Mouse (Mus musculus) testis, adult 2 months (tissue): ENCODE results near the gene Nav1. TPM values are rescaled to one million over a fixed set of nuclear protein-coding genes. Genes with fewer than 3 reads are reported as not detected.

Source experiments
- H3K27ac ChIP-seq: fragments of 200-500 bp; 2 replicates; pipeline ENCODE4 v1.5.1; 2012; ENCODE audit warnings: low read depth, low read length; ENCODE audit not compliant: control insufficient read depth, insufficient read depth
- H3K27me3 ChIP-seq: fragments of 200-500 bp; 2 replicates; pipeline ENCODE4 v1.6.1; 2012; ENCODE audit warnings: mild to moderate bottlenecking, low read length, moderate library complexity; ENCODE audit not compliant: control insufficient read depth, insufficient read depth
- H3K36me3 ChIP-seq: fragments of 200-500 bp; 2 replicates; pipeline ENCODE4 v1.6.1; 2012; ENCODE audit warnings: mild to moderate bottlenecking, low read length; ENCODE audit not compliant: control insufficient read depth, insufficient read depth
- H3K4me1 ChIP-seq: fragments of 200-500 bp; 2 replicates; pipeline ENCODE4 v1.6.1; 2012; ENCODE audit warnings: low read length; ENCODE audit not compliant: control insufficient read depth, insufficient read depth
- H3K4me3 ChIP-seq: fragments of 200-500 bp; 2 replicates; pipeline ENCODE4 v1.5.1; 2012; ENCODE audit warnings: low read depth, mild to moderate bottlenecking, low read length, moderate library complexity, mixed read lengths; ENCODE audit not compliant: control insufficient read depth
- CTCF ChIP-seq: fragments of 200-500 bp; IDR thresholded peaks from 2 replicates; pipeline ENCODE4 v1.5.1; 2012; ENCODE audit warnings: low read depth, mild to moderate bottlenecking, inconsistent platforms, low read length, moderate library complexity; ENCODE audit not compliant: control insufficient read depth, insufficient read depth, insufficient replicate concordance
- POLR2A ChIP-seq: fragments of 200-500 bp; IDR thresholded peaks from 2 replicates; pipeline ENCODE4 v1.6.1; 2012; ENCODE audit warnings: low read depth, mild to moderate bottlenecking, inconsistent platforms, low read length, moderate library complexity; ENCODE audit not compliant: control insufficient read depth
- polyA plus RNA-seq: library from polyadenylated mRNA; depleted of rRNA; stranded (reverse); fragments of >200 nt; gene quantifications from 2 replicates; pipeline ENCODE4 v1.2.3, GENCODE M21; 2012

Gene Nav1
- polyA plus RNA-seq, 1 experiment = 2.0 TPM

DNA sequence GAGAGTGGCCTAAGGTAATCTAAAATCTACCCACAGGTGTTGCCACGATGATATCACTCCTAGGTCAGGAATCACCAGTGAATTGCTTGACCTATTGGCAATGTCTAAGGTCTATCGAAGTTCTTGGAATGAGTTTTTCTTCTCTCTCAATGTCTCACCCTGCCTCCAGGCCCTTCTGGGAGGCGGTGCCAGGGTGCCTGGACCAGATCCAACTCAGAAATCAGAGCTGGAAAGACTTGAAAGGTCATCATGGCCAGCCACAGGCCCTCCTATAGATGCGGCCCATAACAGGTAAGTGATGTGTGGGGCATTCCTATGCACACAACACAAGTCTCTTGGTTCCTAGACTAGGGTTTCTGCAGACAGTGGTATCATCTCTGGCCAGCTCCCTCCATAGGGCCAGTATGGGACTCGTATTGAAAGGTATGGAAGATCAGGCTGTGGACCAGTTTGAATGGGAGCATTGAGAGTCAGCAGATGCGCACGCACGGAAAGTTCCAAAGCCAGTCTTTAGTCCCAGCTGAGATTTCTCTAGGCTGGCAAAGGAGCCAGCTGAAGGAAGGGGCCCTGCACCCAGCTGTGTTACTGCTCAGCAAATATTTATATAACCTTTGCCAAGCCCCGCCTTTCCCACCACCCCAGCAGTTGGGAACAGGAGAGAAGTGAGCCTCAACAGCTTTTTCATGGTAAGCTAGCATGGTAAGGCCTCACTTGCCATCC, 92.0 kb downstream of the Nav1 start:
- Histone ChIP-seq H3K4me1 (peaks cover 7% of the 10 kb centered on the region), H3K27me3 (no peaks in the 10 kb centered on the region; the same call in 1 of the 2 replicates), H3K27ac (no peak overlapping the region), H3K36me3 (no peaks in the 10 kb centered on the region), H3K4me3 (no peak overlapping the region)
- TF ChIP-seq CTCF (no peak), POLR2A (no peak)

DNA sequence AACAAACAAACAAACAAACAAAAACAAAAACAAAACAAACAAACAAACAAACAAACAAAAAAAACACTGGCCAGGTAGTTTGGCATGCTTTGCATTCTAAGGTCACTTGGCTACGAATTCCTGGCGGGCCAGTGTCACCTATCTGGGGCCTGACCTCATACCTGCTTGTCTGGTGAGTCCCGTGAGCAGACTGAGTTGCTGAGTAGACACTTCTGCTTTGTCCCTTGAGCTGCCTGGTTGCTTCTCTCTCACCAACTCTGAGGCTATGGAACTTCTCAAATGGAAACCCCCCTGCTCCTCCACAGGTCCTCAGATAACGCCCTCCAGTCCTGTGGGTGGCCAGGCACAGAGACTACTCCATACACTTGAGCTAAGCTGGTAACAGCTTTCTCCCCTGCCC, 93.0 kb downstream of the Nav1 start:
- Histone ChIP-seq H3K27me3 (no peaks in the 10 kb centered on the region; the same call in 1 of the 2 replicates), H3K27ac (no peak overlapping the region), H3K4me3 (no peak overlapping the region), H3K4me1 (peaks cover 9% of the 10 kb centered on the region), H3K36me3 (no peaks in the 10 kb centered on the region)
- TF ChIP-seq CTCF (no peak), POLR2A (no peak)

DNA sequence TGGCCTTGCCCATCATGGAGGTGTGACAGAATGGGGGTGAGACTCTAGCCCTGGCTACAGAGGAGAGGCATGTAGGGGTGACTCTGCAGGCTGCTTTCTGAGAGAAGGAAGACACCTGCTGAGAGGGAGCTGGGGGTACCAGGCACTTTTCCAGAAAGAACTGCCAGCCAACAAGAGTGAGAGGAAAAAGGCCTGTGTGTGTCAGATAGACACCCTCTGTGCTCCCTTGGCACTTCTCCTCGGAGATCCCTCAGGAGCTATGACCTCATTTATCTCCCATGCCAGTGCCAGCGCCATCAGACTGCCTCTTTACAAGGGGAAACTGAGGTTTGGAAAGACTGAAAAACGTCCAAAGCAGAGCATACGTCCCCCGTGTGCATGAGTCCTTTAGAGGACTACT, 93.6 kb downstream of the Nav1 start:
- Histone ChIP-seq H3K36me3 (no peaks in the 10 kb centered on the region), H3K27me3 (no peaks in the 10 kb centered on the region; the same call in 1 of the 2 replicates), H3K4me1 (peaks cover 7% of the 10 kb centered on the region), H3K27ac (no peak overlapping the region), H3K4me3 (no peak overlapping the region)
- no peak for TF ChIP-seq POLR2A

GRCm38 (mm10) chr1:135510346-135510977, 96.6 kb downstream of the Nav1 start:
- H3K4me1 ChIP-seq = peaks cover 7% of the 10 kb centered on the region
- H3K27me3 ChIP-seq = no peaks in the 10 kb centered on the region; the same call in 1 of the 2 replicates
- no peak overlapping the region for H3K27ac ChIP-seq
- no peaks in the 10 kb centered on the region for H3K36me3 ChIP-seq
- TF ChIP-seq POLR2A (no peak), CTCF (no peak)
- peak overlapping the region; percentile 79 for H3K4me3 ChIP-seq

- Histone ChIP-seq H3K4me1 (peaks cover 7% of the 10 kb centered on the region), H3K36me3 (no peaks in the 10 kb centered on the region), H3K27me3 (no peaks in the 10 kb centered on the region; the same call in 1 of the 2 replicates), H3K4me3 (no peak overlapping the region; the same call in none of the 2 replicates), H3K27ac (no peak overlapping the region)
- TF ChIP-seq CTCF = no peak
- TF ChIP-seq POLR2A = no peak
These were observed 97.7 kb downstream of the Nav1 start for GRCm38 (mm10) chr1:135509145-135510084.

DNA sequence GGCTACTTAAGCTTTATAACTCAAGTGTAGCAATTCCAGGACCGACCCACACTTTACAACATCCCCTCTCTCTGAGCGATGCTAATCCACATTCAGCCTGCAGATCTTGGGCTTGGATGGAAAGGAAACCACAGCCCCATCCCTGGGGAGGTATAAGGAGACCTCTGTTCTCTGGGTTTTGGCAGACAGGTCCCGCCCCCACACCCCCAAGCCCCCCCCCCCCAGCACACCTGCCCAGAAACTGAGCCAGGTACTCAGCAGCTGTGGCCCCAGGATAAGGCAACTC, 98.8 kb downstream of the Nav1 start:
- no peak overlapping the region for H3K4me3 ChIP-seq
- TF ChIP-seq CTCF (no peak), POLR2A (no peak)
- no peaks in the 10 kb centered on the region for H3K36me3 ChIP-seq
- H3K27me3 ChIP-seq = no peaks in the 10 kb centered on the region; the same call in 1 of the 2 replicates
- peaks cover 7% of the 10 kb centered on the region for H3K4me1 ChIP-seq
- no peak overlapping the region for H3K27ac ChIP-seq

GRCm38 (mm10) chr1:135507572-135508348, 99.3 kb downstream of the Nav1 start:
- no peaks in the 10 kb centered on the region for H3K36me3 ChIP-seq
- H3K4me1 ChIP-seq = peaks cover 7% of the 10 kb centered on the region
- H3K27me3 ChIP-seq = no peaks in the 10 kb centered on the region; the same call in 1 of the 2 replicates
- H3K4me3 ChIP-seq = no peak overlapping the region
- no peak for TF ChIP-seq POLR2A
- no peak for TF ChIP-seq CTCF
- H3K27ac ChIP-seq = no peak overlapping the region
